Mouse (Mus musculus): Measurements from ENCODE around the gene Helq. TPM values are rescaled to one million over a fixed set of nuclear protein-coding genes. Genes with fewer than 3 reads are reported as not detected.

Gene Helq
- polyA plus RNA-seq, 1 experiment from 2014 or later = 25.4 TPM

DNA sequence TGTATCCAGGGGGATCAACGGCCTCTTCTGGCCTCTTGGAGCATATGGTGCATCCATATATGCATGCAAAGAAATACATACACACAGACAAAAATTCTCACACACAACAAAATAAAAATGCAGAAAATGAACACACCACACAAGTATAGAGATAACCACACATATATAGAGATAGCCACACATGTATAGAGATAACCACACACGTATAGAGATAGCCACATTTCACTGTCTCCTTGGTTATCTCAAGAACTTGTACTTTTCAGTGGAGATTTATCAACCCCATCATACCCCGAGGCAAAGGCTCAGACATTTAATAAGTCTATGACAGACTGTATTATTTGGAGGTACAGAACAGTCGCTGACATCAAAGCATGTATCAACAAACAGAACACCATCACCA lies 63.9 kb downstream of the Helq start:
- ATAC-seq (ENCODE audit: insufficient number of reproducible peaks, insufficient read depth, low FRiP score, low TSS enrichment) = no peak
- H3K4me3 ChIP-seq = no peak overlapping the region
- no peak overlapping the region for H3K9ac ChIP-seq
- no peaks in the 10 kb centered on the region for H3K4me1 ChIP-seq
- H3K4me2 ChIP-seq (replicated peaks) = no peak overlapping the region
- no peaks in the 10 kb centered on the region for H3K27me3 ChIP-seq
- WGBS = 80% methylated on average over 4 of the region's 4 CpGs
- H3K27ac ChIP-seq = no peak overlapping the region
- H3K36me3 ChIP-seq = no peaks in the 10 kb centered on the region
- peaks cover 4% of the 10 kb centered on the region; the same call in 1 of the 2 replicates for H3K9me3 ChIP-seq

DNA sequence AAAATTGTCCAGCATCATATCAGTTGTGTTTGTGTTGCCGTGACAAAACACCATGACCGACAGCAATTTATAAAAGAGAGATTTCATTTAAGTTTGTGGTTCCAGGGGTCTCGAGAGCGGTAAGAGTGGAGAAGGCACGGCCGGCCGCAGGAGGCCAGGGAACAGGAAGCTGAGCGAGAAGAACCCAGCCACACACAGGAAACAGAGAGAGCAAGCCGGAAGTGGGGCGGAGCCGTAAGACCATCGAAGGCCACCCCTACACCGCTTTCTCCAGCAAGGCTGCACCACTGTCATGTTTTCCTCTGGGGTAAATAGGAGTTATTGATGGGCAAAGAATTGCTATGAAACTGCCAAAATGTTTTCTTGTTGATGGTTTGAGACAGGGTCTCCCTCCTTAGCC lies 69.6 kb downstream of the Helq start:
- no peak for ATAC-seq (ENCODE audit: insufficient number of reproducible peaks, insufficient read depth, low FRiP score, low TSS enrichment)
- 88% methylated on average over 13 of the region's 13 CpGs for WGBS
- no peaks in the 10 kb centered on the region for H3K36me3 ChIP-seq

DNA sequence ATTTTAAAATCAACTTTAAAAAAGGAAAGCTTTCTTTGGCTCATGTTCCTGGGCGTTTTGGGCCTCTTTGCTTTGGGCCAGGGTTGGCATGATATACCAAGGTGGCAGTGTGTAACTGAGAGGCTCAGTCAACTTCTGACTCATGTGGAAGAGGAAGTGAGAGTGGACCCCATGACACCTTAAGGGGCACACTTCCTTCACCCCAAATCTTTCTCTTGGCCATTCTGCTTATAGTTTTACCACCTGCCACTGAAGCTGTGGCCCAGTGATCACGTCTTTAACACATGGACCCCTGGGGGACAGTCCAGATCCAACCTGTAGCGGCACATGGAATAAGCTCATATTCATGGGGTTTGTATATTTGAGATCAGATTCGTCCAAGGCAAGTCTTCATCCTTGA lies 72.4 kb downstream of the Helq start:
- H3K9ac ChIP-seq = no peak overlapping the region
- H3K27me3 ChIP-seq = no peaks in the 10 kb centered on the region
- no peak for ATAC-seq (ENCODE audit: insufficient number of reproducible peaks, insufficient read depth, low FRiP score, low TSS enrichment)
- no peaks in the 10 kb centered on the region for H3K4me1 ChIP-seq
- no peak overlapping the region for H3K4me2 ChIP-seq (replicated peaks)
- H3K27ac ChIP-seq = no peak overlapping the region
- H3K9me3 ChIP-seq = no peaks in the 10 kb centered on the region
- no peak overlapping the region for H3K4me3 ChIP-seq
- H3K36me3 ChIP-seq = no peaks in the 10 kb centered on the region
- WGBS = 84% methylated on average over 4 of the region's 4 CpGs

More for the DNA sequence above, 69.6 kb downstream of the Helq start:
- H3K4me1 ChIP-seq = no peaks in the 10 kb centered on the region
- no peak overlapping the region for H3K4me3 ChIP-seq
- no peak overlapping the region for H3K4me2 ChIP-seq (replicated peaks)
- H3K9me3 ChIP-seq = no peaks in the 10 kb centered on the region
- no peaks in the 10 kb centered on the region for H3K27me3 ChIP-seq
- H3K27ac ChIP-seq = no peak overlapping the region
- no peak overlapping the region for H3K9ac ChIP-seq

DNA sequence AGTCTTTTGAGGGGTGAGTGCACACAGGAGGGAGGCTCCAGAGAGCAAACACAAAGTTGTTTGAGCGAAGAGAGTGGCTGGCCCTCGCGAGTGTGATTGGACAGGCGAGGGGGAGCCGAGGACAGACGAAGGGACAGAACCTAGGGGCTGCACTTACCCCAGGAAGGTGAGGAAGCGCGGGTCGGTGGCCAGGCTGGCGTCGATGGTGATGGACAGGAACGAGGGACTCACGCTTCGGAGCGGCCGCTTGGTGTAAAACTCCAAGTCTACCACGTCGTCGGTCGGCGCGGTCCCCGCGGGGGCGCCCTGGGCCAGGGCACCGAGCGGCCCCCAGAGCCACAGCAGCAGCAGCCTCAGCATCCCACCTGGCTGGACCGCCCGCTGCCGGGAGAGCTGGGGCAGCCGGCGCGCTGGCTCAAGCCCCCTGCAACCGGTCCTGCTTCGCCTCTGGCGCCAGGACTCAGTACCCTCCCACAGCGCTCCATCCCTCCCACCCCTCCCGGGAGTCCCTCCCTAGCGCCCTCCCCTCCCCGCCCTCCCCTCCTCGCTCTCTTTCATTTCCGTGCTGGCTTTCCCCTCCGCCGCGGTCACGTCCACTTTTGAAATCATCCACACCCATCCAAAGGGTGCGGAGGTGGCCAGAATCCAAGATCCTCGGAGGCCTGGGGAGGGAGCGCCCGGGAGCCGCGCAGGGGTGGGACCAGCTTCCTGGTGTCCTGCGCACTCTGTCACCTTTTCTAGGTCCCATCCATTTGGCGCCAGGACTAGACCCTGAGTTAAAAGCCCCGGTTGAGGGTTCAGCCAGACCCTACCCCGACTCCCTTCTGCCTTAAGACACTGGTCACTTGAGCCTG lies 78.9 kb downstream of the Helq start, which contains the start of gene Hpse:
TSS of gene Hpse (minus strand) at position 482 of the 854 bp plus-strand sequence.
- H3K9ac ChIP-seq = peak within 1 kb of the TSS; percentile 63
- H3K27ac ChIP-seq = no peak within 1 kb of the TSS
- peaks cover 19% of the 10 kb centered on the region for H3K27me3 ChIP-seq
- peak within 1 kb of the TSS; percentile 54 for H3K4me3 ChIP-seq
- H3K36me3 ChIP-seq = no peaks in the 10 kb centered on the region
- H3K4me2 ChIP-seq (replicated peaks) = peak within 1 kb of the TSS; percentile 98
- no peaks in the 10 kb centered on the region for H3K9me3 ChIP-seq
- no peaks in the 10 kb centered on the region; the same call in 1 of the 2 replicates for H3K4me1 ChIP-seq
- peak; percentile 79 for ATAC-seq (ENCODE audit: insufficient number of reproducible peaks, insufficient read depth, low FRiP score, low TSS enrichment)
- WGBS = 1% methylated on average over 48 of the region's 56 CpGs

DNA sequence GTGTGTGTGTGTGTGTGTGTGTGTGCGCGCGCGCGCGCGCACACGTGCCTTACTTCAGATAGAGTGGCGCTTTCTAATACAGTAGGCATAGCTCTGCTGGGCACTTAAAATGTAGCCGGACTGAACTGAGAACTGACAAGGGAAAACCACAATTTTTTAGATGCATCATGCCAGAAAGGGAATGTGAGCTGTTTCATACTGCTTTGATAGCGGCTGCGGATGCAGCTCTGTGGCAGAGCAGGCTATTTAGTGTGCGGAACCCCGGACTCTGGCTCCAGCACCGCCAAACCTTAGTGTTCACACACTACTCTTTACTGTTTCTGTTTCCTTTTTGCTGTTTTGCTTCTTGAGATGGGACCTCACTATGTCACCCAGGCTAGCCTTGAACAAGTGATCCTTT lies 81.6 kb downstream of the Helq start:
- no peak for ATAC-seq (ENCODE audit: insufficient number of reproducible peaks, insufficient read depth, low FRiP score, low TSS enrichment)
- WGBS = 94% methylated on average over 15 of the region's 15 CpGs
- Histone ChIP-seq H3K4me3 (no peak overlapping the region), H3K9me3 (no peaks in the 10 kb centered on the region), H3K9ac (no peak overlapping the region), H3K4me1 (no peaks in the 10 kb centered on the region; the same call in 1 of the 2 replicates), H3K27ac (no peak overlapping the region), H3K4me2 (replicated peaks) (no peak overlapping the region), H3K27me3 (peaks cover 19% of the 10 kb centered on the region), H3K36me3 (no peaks in the 10 kb centered on the region)

Other genes starting within 250 kb of the Helq start
- 3.4 and 3.6 TPM in 2 replicates for gene Plac8, start 226.4 kb downstream of the Helq start, polyA plus RNA-seq (2016; fragmentation: Nextera tagmentation; extraction: Ambion mirVana)
- gene Coq2, start 123.5 kb downstream of the Helq start, polyA plus RNA-seq (2016; fragmentation: Nextera tagmentation; extraction: Ambion mirVana) = 57.8 and 59.8 TPM in 2 replicates
- 2.6 and 3.1 TPM in 2 replicates for gene Hpse, start 78.9 kb downstream of the Helq start, polyA plus RNA-seq (2016; fragmentation: Nextera tagmentation; extraction: Ambion mirVana)
- 173 and 186 TPM in 2 replicates for gene Mrps18c, start within 50 bp of the Helq start, polyA plus RNA-seq (2016; fragmentation: Nextera tagmentation; extraction: Ambion mirVana)
- gene Abraxas1, start 22.4 kb upstream of the Helq start, polyA plus RNA-seq (2016; fragmentation: Nextera tagmentation; extraction: Ambion mirVana) = 33.8 and 38.2 TPM in 2 replicates
- 0.84 and 0.89 TPM in 2 replicates for gene Gpat3, start 47.1 kb upstream of the Helq start, polyA plus RNA-seq (2016; fragmentation: Nextera tagmentation; extraction: Ambion mirVana)

All from embryonic facial prominence, embryonic 12.5 days (tissue).